Comparison of ENCODE assay signal across 8 mouse cellular contexts in genomic region chr2:155956134-155957059, GRCm38 (mm10). TPM values are rescaled to one million over a fixed set of nuclear protein-coding genes. Genes with fewer than 3 reads are reported as not detected.
DNase-seq lines count a peak whose midpoint lies in the region; ATAC-seq and TF ChIP-seq lines count a peak whose summit lies in the region.

TSS of gene Cep250 (plus strand) at chr2:155956458.

- H3K9ac ChIP-seq in heart, embryonic 12.5 days: peak within 1 kb of the TSS; percentile 98
- peak within 1 kb of the TSS; percentile 97 for H3K9ac ChIP-seq in kidney, postnatal 0 days (ENCODE audit: low read depth, low read length)
- peak within 1 kb of the TSS; percentile 96 for H3K9ac ChIP-seq in liver, embryonic 11.5 days (ENCODE audit: low read depth, low read length)
- peak within 1 kb of the TSS; percentile 96 for H3K9ac ChIP-seq in stomach, embryonic 14.5 days (replicated peaks; ENCODE audit: low read depth, low read length)

- H3K27ac ChIP-seq in heart, embryonic 12.5 days (ENCODE audit: poor library complexity, severe bottlenecking): peak within 1 kb of the TSS; percentile 86
- H3K27ac ChIP-seq in kidney, postnatal 0 days: peak within 1 kb of the TSS; percentile 81
- peak within 1 kb of the TSS; percentile 82 for H3K27ac ChIP-seq in liver, embryonic 11.5 days (ENCODE audit: low read depth, low read length)
- peak within 1 kb of the TSS; percentile 85 for H3K27ac ChIP-seq in stomach, embryonic 14.5 days (ENCODE audit: low read length)

- ATAC-seq in heart, embryonic 12.5 days (ENCODE audit: insufficient number of reproducible peaks, low FRiP score): peak; percentile 97
- peak; percentile 96 for ATAC-seq in kidney, postnatal 0 days (replicated peaks; ENCODE audit: low FRiP score, low read depth)
- peak; percentile 99 for ATAC-seq in liver, embryonic 11.5 days (replicated peaks; ENCODE audit: low FRiP score)
- ATAC-seq in stomach, embryonic 14.5 days (ENCODE audit: insufficient number of reproducible peaks, insufficient read depth, low FRiP score, low read depth): peak; percentile 98

- no peaks in the 10 kb centered on the region for H3K9me3 ChIP-seq in erythroblast, embryonic 14.5 days (ENCODE audit: control insufficient read depth, low read length)
- H3K9me3 ChIP-seq in heart, embryonic 12.5 days (replicated peaks): no peaks in the 10 kb centered on the region
- H3K9me3 ChIP-seq in kidney, postnatal 0 days (replicated peaks; ENCODE audit: low read length): no peaks in the 10 kb centered on the region
- no peaks in the 10 kb centered on the region for H3K9me3 ChIP-seq in liver, embryonic 11.5 days (ENCODE audit: control insufficient read depth, low read length)
- no peaks in the 10 kb centered on the region for H3K9me3 ChIP-seq in stomach, embryonic 14.5 days (ENCODE audit: control insufficient read depth, low read depth, low read length)

- peaks cover 3% of the 10 kb centered on the region for H3K36me3 ChIP-seq in C2C12 (ENCODE audit: control insufficient read depth, insufficient read depth)
- peaks cover 4% of the 10 kb centered on the region for H3K36me3 ChIP-seq in erythroblast, embryonic 14.5 days (ENCODE audit: control insufficient read depth)
- peaks cover 7% of the 10 kb centered on the region for H3K36me3 ChIP-seq in heart, embryonic 12.5 days
- no peaks in the 10 kb centered on the region for H3K36me3 ChIP-seq in kidney, postnatal 0 days (ENCODE audit: insufficient read depth, low read length)
- H3K36me3 ChIP-seq in liver, embryonic 11.5 days (ENCODE audit: control insufficient read depth, insufficient read depth, low read length): no peaks in the 10 kb centered on the region
- H3K36me3 ChIP-seq in stomach, embryonic 14.5 days (ENCODE audit: control insufficient read depth, insufficient read depth, low read length): no peaks in the 10 kb centered on the region

- peaks cover 36% of the 10 kb centered on the region for H3K4me1 ChIP-seq in erythroblast, embryonic 14.5 days (ENCODE audit: control insufficient read depth)
- peaks cover 7% of the 10 kb centered on the region; the same call in 1 of the 2 replicates for H3K4me1 ChIP-seq in heart, embryonic 12.5 days (replicated peaks)
- H3K4me1 ChIP-seq in kidney, postnatal 0 days (replicated peaks; ENCODE audit: insufficient read depth, low read length): no peaks in the 10 kb centered on the region; the same call in 1 of the 2 replicates
- 0 out of 2 replicates have a peak, but pooled peaks cover 5% of the 10 kb centered on the region for H3K4me1 ChIP-seq in liver, embryonic 11.5 days (replicated peaks; ENCODE audit: control insufficient read depth, insufficient read depth, low read length)
- H3K4me1 ChIP-seq in stomach, embryonic 14.5 days (ENCODE audit: control insufficient read depth, insufficient read depth, low read length): peaks cover 4% of the 10 kb centered on the region; the same call in 1 of the 2 replicates

- peak within 1 kb of the TSS; percentile 94 for H3K4me3 ChIP-seq in C2C12 (ENCODE audit: insufficient read depth, poor library complexity, severe bottlenecking)
- H3K4me3 ChIP-seq in erythroblast, embryonic 14.5 days (replicated peaks): peak within 1 kb of the TSS; percentile 92
- H3K4me3 ChIP-seq in heart, embryonic 12.5 days: peak within 1 kb of the TSS; percentile 92
- H3K4me3 ChIP-seq in kidney, postnatal 0 days (replicated peaks; ENCODE audit: low read depth, low read length): peak within 1 kb of the TSS; percentile 94
- peak within 1 kb of the TSS; percentile 93 for H3K4me3 ChIP-seq in liver, embryonic 11.5 days (ENCODE audit: low read depth, low read length)
- H3K4me3 ChIP-seq in stomach, embryonic 14.5 days (ENCODE audit: low read depth, low read length): peak within 1 kb of the TSS; percentile 80

- no peaks in the 10 kb centered on the region for H3K27me3 ChIP-seq in C2C12 (ENCODE audit: control insufficient read depth, insufficient read depth, insufficient read length)
- H3K27me3 ChIP-seq in erythroblast, embryonic 14.5 days (ENCODE audit: control insufficient read depth): peaks cover 18% of the 10 kb centered on the region
- peaks cover 3% of the 10 kb centered on the region; the same call in 1 of the 2 replicates for H3K27me3 ChIP-seq in heart, embryonic 12.5 days (replicated peaks)
- H3K27me3 ChIP-seq in kidney, postnatal 0 days (ENCODE audit: insufficient read depth, low read length): no peaks in the 10 kb centered on the region
- no peaks in the 10 kb centered on the region; the same call in 1 of the 2 replicates for H3K27me3 ChIP-seq in liver, embryonic 11.5 days (replicated peaks; ENCODE audit: control insufficient read depth, insufficient read depth, low read length)
- no peaks in the 10 kb centered on the region for H3K27me3 ChIP-seq in stomach, embryonic 14.5 days (ENCODE audit: control insufficient read depth, insufficient read depth, low read length)

- peak; percentile 87 for TF ChIP-seq POLR2A in brain, embryonic 14.5 days (IDR thresholded peaks at IDR 0.05; ENCODE audit: borderline replicate concordance, extremely low read depth, insufficient read depth, insufficient read length, poor library complexity, severe bottlenecking)

- peak; percentile 96 for DNase-seq in brain, embryonic 14.5 days (ENCODE audit: low read depth)
- peak; percentile 96 for DNase-seq in kidney, postnatal 0 days (ENCODE audit: low spot score)
- peak; percentile 93 for DNase-seq in liver, embryonic 11.5 days (ENCODE audit: low spot score)
- DNase-seq in naive thymus-derived CD4-positive, alpha-beta T cell, adult 2 months (ENCODE audit: low read depth): peak; percentile 95

- H3K4me2 ChIP-seq in heart, embryonic 12.5 days: peak within 1 kb of the TSS; percentile 77
- peak within 1 kb of the TSS; percentile 85 for H3K4me2 ChIP-seq in kidney, postnatal 0 days (ENCODE audit: low read length)
- peak within 1 kb of the TSS; percentile 81 for H3K4me2 ChIP-seq in liver, embryonic 11.5 days
- peak within 1 kb of the TSS; percentile 60 for H3K4me2 ChIP-seq in stomach, embryonic 14.5 days (replicated peaks; ENCODE audit: low read depth, low read length)

- H3K79me3 ChIP-seq in C2C12 (ENCODE audit: low read depth): peaks cover 36% of the 10 kb centered on the region

- peak within 1 kb of the TSS; percentile 72 for H3ac ChIP-seq in C2C12 (ENCODE audit: control insufficient read depth, insufficient read length, low read depth)

- peaks cover 43% of the 10 kb centered on the region for H3K79me2 ChIP-seq in C2C12 (ENCODE audit: control insufficient read depth, insufficient read depth)

- no peak for TF ChIP-seq CTCF in C2C12 (IDR thresholded peaks at IDR 0.05; ENCODE audit: control insufficient read depth, insufficient read depth, insufficient read length)
- TF ChIP-seq CTCF in brain, embryonic 14.5 days (IDR thresholded peaks at IDR 0.05; ENCODE audit: borderline replicate concordance, extremely low read depth, insufficient read depth, insufficient read length): no peak
- TF ChIP-seq CTCF in kidney, postnatal 0 days (IDR thresholded peaks at IDR 0.05; ENCODE audit: low read depth): no peak

- WGBS in heart, embryonic 12.5 days: under 1% methylated on average over 59 of the region's 59 CpGs
- under 1% methylated on average over 58 of the region's 59 CpGs for WGBS in kidney, postnatal 0 days
- WGBS in liver, embryonic 11.5 days: under 1% methylated on average over 59 of the region's 59 CpGs
- under 1% methylated on average over 58 of the region's 59 CpGs for WGBS in stomach, embryonic 14.5 days

TF ChIP-seq in C2C12, 6 proteins besides CTCF, POLR2A, EP300 and RAD21:
- TF ChIP-seq FOSL1 (IDR thresholded peaks at IDR 0.05; ENCODE audit: insufficient read depth, low read length, poor library complexity, severe bottlenecking) (no peak), MYOD1 (IDR thresholded peaks at IDR 0.05; ENCODE audit: control insufficient read depth, insufficient read length, low read depth) (no peak), MAX (IDR thresholded peaks at IDR 0.05) (no peak), USF1 (IDR thresholded peaks at IDR 0.05; ENCODE audit: low read depth) (no peak), CEBPB (IDR thresholded peaks at IDR 0.05; ENCODE audit: low read depth) (no peak), MYOG (IDR thresholded peaks at IDR 0.05; ENCODE audit: control insufficient read depth, extremely low read depth, insufficient read length) (no peak)
TF ChIP-seq in C2C12: peak in this region for 0.

RNA-seq across cellular contexts. Expression of gene Cep250, which starts in this region (rescaled TPM):
- polyA plus RNA-seq in C2C12 (2012; fragmentation: generic; extraction: Trizol): 24.1 TPM
- 16.0 and 23.7 TPM in 2 replicates for polyA plus RNA-seq in brain, embryonic 14.5 days (2012; rRNA removed)
- 3.7 and 3.8 TPM in 2 replicates for polyA plus RNA-seq in erythroblast, embryonic 14.5 days (2012)
- 10.7 and 13.0 TPM in 2 replicates for polyA plus RNA-seq in heart, embryonic 12.5 days (2016; fragmentation: Nextera tagmentation; extraction: Ambion mirVana)
- 10.1 and 11.0 TPM in 2 replicates for polyA plus RNA-seq in kidney, postnatal 0 days (2015; fragmentation: Nextera tagmentation; extraction: Ambion mirVana)
- polyA plus RNA-seq in liver, embryonic 11.5 days (2014; fragmentation: Nextera tagmentation; extraction: Ambion mirVana): 20.9 and 23.3 TPM in 2 replicates
- 22.6 and 27.8 TPM in 2 replicates for polyA plus RNA-seq in stomach, embryonic 14.5 days (2014; fragmentation: Nextera tagmentation; extraction: Ambion mirVana)

Comparison
In these comparisons a context has a peak if more than half of its experiments do, and no peak if none do; other contexts are left out.
1. Peak in every context shown above with its lines: DNase-seq, ATAC-seq, H3K4me3 ChIP-seq and H3K27ac ChIP-seq.